Mouse (Mus musculus) MEL (cell line): ENCODE measurements around the gene Cisd2. TPM values are rescaled to one million over a fixed set of nuclear protein-coding genes. Genes with fewer than 3 reads are reported as not detected.

ENCODE experiments used
- DNase-seq: peaks from one replicate; pipeline ENCODE4 v3.0.0; 2011; ENCODE audit warnings: low read depth, low spot score
- H3K27ac ChIP-seq: 2 replicates; pipeline ENCODE4 v1.5.1; 2012; ENCODE audit warnings: low read depth, mild to moderate bottlenecking, control low read depth, low read length, moderate library complexity; ENCODE audit not compliant: control insufficient read depth
- H3K27me3 ChIP-seq, 2 experiments: fragments of 150-350 bp in 1 of 2; sonication (generic) in 1 of 2; 2 replicates each; pipeline ENCODE4 v1.6.1; 2012; ENCODE audit warnings: low read length in 2 of 2, mild to moderate bottlenecking in 2 of 2, improper control_type of control experiment in 1 of 2, moderate library complexity in 1 of 2; ENCODE audit not compliant: insufficient read depth in 2 of 2, control insufficient read depth in 1 of 2
- H3K36me3 ChIP-seq, 2 experiments: 2 replicates each; pipeline ENCODE4 v1.6.1; 2012 to 2014; ENCODE audit warnings: low read length in 2 of 2, improper control_type of control experiment in 1 of 2, inconsistent platforms in 1 of 2, mild to moderate bottlenecking in 1 of 2; ENCODE audit not compliant: insufficient read depth in 2 of 2, control insufficient read depth in 1 of 2
- H3K4me1 ChIP-seq, 2 experiments: fragments of 150-350 bp in 1 of 2; sonication (generic) in 1 of 2; 2 replicates each; pipeline ENCODE4 v1.6.1; 2012; ENCODE audit warnings: low read length in 2 of 2, improper control_type of control experiment in 1 of 2, mild to moderate bottlenecking in 1 of 2; ENCODE audit not compliant: insufficient read depth in 2 of 2, control insufficient read depth in 1 of 2
- H3K4me3 ChIP-seq, 2 experiments: fragments of 150-350 bp in 1 of 2; sonication (generic) in 1 of 2; 2 replicates each; pipeline ENCODE4 v1.5.1; 2012; ENCODE audit warnings: low read depth in 2 of 2, low read length in 2 of 2, mild to moderate bottlenecking in 2 of 2, moderate library complexity in 2 of 2, control low read depth in 1 of 2, improper control_type of control experiment in 1 of 2; ENCODE audit not compliant: control insufficient read depth in 1 of 2, insufficient read depth in 1 of 2
- H3K79me2 ChIP-seq: 2 replicates; pipeline ENCODE4 v1.6.1; 2012; ENCODE audit warnings: mild to moderate bottlenecking, low read length, moderate library complexity; ENCODE audit not compliant: control insufficient read depth, poor library complexity, insufficient read depth
- H3K9ac ChIP-seq: 2 replicates; pipeline ENCODE4 v1.6.1; 2012; ENCODE audit warnings: low read depth, mild to moderate bottlenecking, control low read depth, low read length, moderate library complexity; ENCODE audit not compliant: control insufficient read depth, poor library complexity, severe bottlenecking
- H3K9me3 ChIP-seq: fragments of 150-350 bp; sonication (generic); replicated peaks from 2 replicates; pipeline ENCODE4 v1.6.1; 2012; ENCODE audit warnings: mild to moderate bottlenecking, low read length, improper control_type of control experiment, moderate library complexity; ENCODE audit not compliant: insufficient read depth
- BHLHE40 ChIP-seq: IDR thresholded peaks from 2 replicates; pipeline ENCODE4 v1.6.1; 2012; ENCODE audit warnings: low read depth, mild to moderate bottlenecking, inconsistent platforms, low read length, improper control_type of control experiment, borderline replicate concordance
- CHD1 ChIP-seq: IDR thresholded peaks from 2 replicates; pipeline ENCODE4 v1.6.1; 2012; ENCODE audit warnings: low read depth, mild to moderate bottlenecking, inconsistent platforms, low read length, improper control_type of control experiment
- EP300 ChIP-seq, 2 experiments: IDR thresholded peaks; 2 replicates each; pipeline ENCODE4 v1.6.1; 2011; ENCODE audit warnings: improper control_type of control experiment in 2 of 2, low read length in 2 of 2, low read depth in 1 of 2, mild to moderate bottlenecking in 1 of 2
- ETS1 ChIP-seq: IDR thresholded peaks from 2 replicates; pipeline ENCODE4 v1.6.1; 2012; ENCODE audit warnings: low read depth, mild to moderate bottlenecking, inconsistent platforms, low read length, improper control_type of control experiment, moderate library complexity
- GABPA ChIP-seq: IDR thresholded peaks from 2 replicates; pipeline ENCODE4 v1.6.1; 2012; ENCODE audit warnings: low read depth, mild to moderate bottlenecking, inconsistent platforms, low read length, improper control_type of control experiment, moderate library complexity
- GATA1 ChIP-seq: IDR thresholded peaks from 2 replicates; pipeline ENCODE4 v1.6.1; 2011; ENCODE audit warnings: low read depth, low read length, improper control_type of control experiment
- HCFC1 ChIP-seq: IDR thresholded peaks from 2 replicates; pipeline ENCODE4 v1.6.1; 2012; ENCODE audit warnings: low read depth, mild to moderate bottlenecking, inconsistent platforms, low read length, improper control_type of control experiment, moderate library complexity
- JUND ChIP-seq: IDR thresholded peaks from 2 replicates; pipeline ENCODE4 v1.6.1; 2011; ENCODE audit warnings: low read depth, mild to moderate bottlenecking, improper control_type of control experiment, low read length
- MAFK ChIP-seq: IDR thresholded peaks from 2 replicates; pipeline ENCODE4 v1.6.1; 2011; ENCODE audit warnings: low read depth, mild to moderate bottlenecking, low read length, improper control_type of control experiment, borderline replicate concordance
- MAZ ChIP-seq: IDR thresholded peaks from 2 replicates; pipeline ENCODE4 v1.6.1; 2012; ENCODE audit warnings: low read depth, mild to moderate bottlenecking, inconsistent platforms, low read length, improper control_type of control experiment
- MEF2A ChIP-seq: IDR thresholded peaks from 2 replicates; pipeline ENCODE4 v1.6.1; 2014; ENCODE audit warnings: low read depth, mild to moderate bottlenecking, inconsistent platforms, low read length, improper control_type of control experiment; ENCODE audit not compliant: poor library complexity, insufficient replicate concordance, severe bottlenecking; ENCODE audit errors: extremely low read depth
- MYB ChIP-seq: IDR thresholded peaks from 2 replicates; pipeline ENCODE4 v1.6.1; 2011; ENCODE audit warnings: mild to moderate bottlenecking, low read depth, low read length, improper control_type of control experiment
- MYC ChIP-seq: IDR thresholded peaks from 2 replicates; pipeline ENCODE4 v1.6.1; 2011; ENCODE audit warnings: low read depth, mild to moderate bottlenecking, low read length, improper control_type of control experiment, moderate library complexity
- NRF1 ChIP-seq: IDR thresholded peaks from 2 replicates; pipeline ENCODE4 v1.6.1; 2014; ENCODE audit warnings: low read depth, mild to moderate bottlenecking, inconsistent platforms, low read length, improper control_type of control experiment, moderate library complexity; ENCODE audit not compliant: poor library complexity, insufficient read depth, severe bottlenecking
- RAD21 ChIP-seq: IDR thresholded peaks from 2 replicates; pipeline ENCODE4 v1.6.1; 2011; ENCODE audit warnings: mild to moderate bottlenecking, low read depth, low read length, improper control_type of control experiment
- TCF12 ChIP-seq: IDR thresholded peaks from 2 replicates; pipeline ENCODE4 v1.6.1; 2014; ENCODE audit warnings: low read depth, mild to moderate bottlenecking, inconsistent platforms, low read length, improper control_type of control experiment, moderate library complexity
- USF2 ChIP-seq, 2 experiments: IDR thresholded peaks; 2 replicates each; pipeline ENCODE4 v1.6.1; 2011 to 2012; ENCODE audit warnings: improper control_type of control experiment in 2 of 2, low read length in 2 of 2, borderline replicate concordance in 1 of 2, inconsistent platforms in 1 of 2, low read depth in 1 of 2, mild to moderate bottlenecking in 1 of 2; ENCODE audit not compliant: insufficient read depth in 1 of 2
- ZC3H11A ChIP-seq: IDR thresholded peaks from 2 replicates; pipeline ENCODE4 v1.6.1; 2012; ENCODE audit warnings: low read depth, mild to moderate bottlenecking, inconsistent platforms, low read length, improper control_type of control experiment
- ZMIZ1 ChIP-seq: IDR thresholded peaks from 2 replicates; pipeline ENCODE4 v1.6.1; 2012; ENCODE audit warnings: low read depth, mild to moderate bottlenecking, inconsistent platforms, low read length, improper control_type of control experiment, moderate library complexity
- polyA plus RNA-seq, 2 experiments: library from polyadenylated mRNA; stranded (reverse) in 1 of 2; unstranded in 1 of 2; fragments of >175 nt in 1 of 2; fragments of >200 nt in 1 of 2; gene quantifications; 2 replicates each; pipeline versions ENCODE4 v1.2.1 to v1.2.4; 2012; ENCODE audit warnings: low replicate concordance in 2 of 2, low read depth in 1 of 2; ENCODE audit not compliant: insufficient read length in 2 of 2, insufficient read depth in 1 of 2, missing spikeins in 1 of 2
- total RNA-seq: library from RNA; depleted of rRNA; stranded (reverse); fragments of 300-350 nt; gene quantifications from 2 replicates; pipeline ENCODE4 v1.2.3, GENCODE M21; 2012

Gene Cisd2
- total and polyA plus RNA-seq, 3 experiments, result 23.9 to 26.9 TPM; not detected in 1

- no peak overlapping the region for H3K9ac ChIP-seq
- H3K4me3 ChIP-seq, result no peak overlapping the region
- H3K36me3 ChIP-seq, result no peaks in the 10 kb centered on the region
- no peaks in the 10 kb centered on the region for H3K4me1 ChIP-seq
- no peaks in the 10 kb centered on the region for H3K9me3 ChIP-seq
- DNase-seq, result no peak
- no peaks in the 10 kb centered on the region for H3K27me3 ChIP-seq
- TF ChIP-seq NRF1, result no peak
- no peak for TF ChIP-seq USF2 (IDR thresholded peaks at IDR 0.05; ENCODE audit: borderline replicate concordance in 1 of 2, insufficient read depth in 1 of 2, low read depth in 1 of 2, low read length in 2 of 2)
- H3K79me2 ChIP-seq, result no peaks in the 10 kb centered on the region
- no peak overlapping the region for H3K27ac ChIP-seq
Measured at GRCm38 (mm10) chr3:135397112-135397511, 26.6 kb downstream of the Cisd2 start.

DNA sequence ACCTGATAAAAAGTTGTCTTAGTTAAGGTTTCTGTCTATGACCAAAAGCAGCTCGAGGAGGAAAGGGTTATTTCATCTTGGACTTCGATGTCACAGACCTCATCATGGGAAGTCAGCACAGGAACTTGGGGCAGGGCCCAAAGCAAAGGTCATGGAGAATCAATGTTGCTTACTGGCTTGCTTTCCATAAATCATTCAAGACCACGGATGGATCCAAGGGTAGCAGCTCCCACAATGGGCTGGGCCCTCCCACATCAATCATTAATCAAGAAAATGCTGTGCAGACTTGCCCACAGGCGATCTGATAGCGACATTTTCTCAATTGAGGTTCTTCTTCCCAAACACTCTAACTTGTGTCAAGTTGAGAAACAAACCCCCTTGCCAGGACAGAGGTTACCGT is 27.6 kb downstream of the Cisd2 start:
- Histone ChIP-seq H3K9ac (no peak overlapping the region), H3K27ac (no peak overlapping the region), H3K27me3 (no peaks in the 10 kb centered on the region), H3K36me3 (no peaks in the 10 kb centered on the region), H3K4me1 (no peaks in the 10 kb centered on the region), H3K79me2 (no peaks in the 10 kb centered on the region), H3K9me3 (no peaks in the 10 kb centered on the region), H3K4me3 (no peak overlapping the region)
- DNase-seq, result no peak
- TF ChIP-seq MAZ (no peak), ZC3H11A (no peak), USF2 (IDR thresholded peaks at IDR 0.05; ENCODE audit: borderline replicate concordance in 1 of 2, insufficient read depth in 1 of 2, low read depth in 1 of 2, low read length in 2 of 2) (no peak), MYB (no peak), TCF12 (no peak), HCFC1 (no peak), MEF2A (no peak), ZMIZ1 (no peak), ETS1 (no peak), JUND (no peak), EP300 (IDR thresholded peaks at IDR 0.05; ENCODE audit: low read depth in 1 of 2, low read length in 2 of 2) (no peak), BHLHE40 (no peak), MYC (no peak), RAD21 (no peak), GABPA (no peak), MAFK (no peak), GATA1 (no peak), CHD1 (no peak)
